Mouse (Mus musculus): ENCODE data around the gene Jmjd1c. TPM values are rescaled to one million over a fixed set of nuclear protein-coding genes. Genes with fewer than 3 reads are reported as not detected.

Jmjd1c gene
- polyA plus RNA-seq, 1 experiment from 2014 or later, result 28.8 TPM

- H3K9ac ChIP-seq (ENCODE audit: low read length), result no peak overlapping the region
- 77% methylated on average over 5 of the region's 5 CpGs for WGBS
- H3K4me2 ChIP-seq (replicated peaks; ENCODE audit: low read depth), result no peak overlapping the region
- H3K4me3 ChIP-seq (ENCODE audit: low read depth, low read length), result no peak overlapping the region
- no peak for TF ChIP-seq EP300 (optimal IDR thresholded peaks at IDR 0.05)
- no peak for TF ChIP-seq CTCF (IDR thresholded peaks at IDR 0.05; ENCODE audit: low read depth)
- peaks cover 9% of the 10 kb centered on the region; the same call in 1 of the 2 replicates for H3K4me1 ChIP-seq (replicated peaks; ENCODE audit: control insufficient read depth, insufficient read depth)
- H3K9me3 ChIP-seq (ENCODE audit: control insufficient read depth, low read length), result no peaks in the 10 kb centered on the region
- no peaks in the 10 kb centered on the region for H3K36me3 ChIP-seq (ENCODE audit: control insufficient read depth, insufficient read depth, low read length)
- H3K27ac ChIP-seq (replicated peaks), result no peak overlapping the region
- no peak for ATAC-seq (ENCODE audit: low FRiP score, low TSS enrichment)
- DNase-seq (ENCODE audit: low spot score), result no peak
- no peaks in the 10 kb centered on the region for H3K27me3 ChIP-seq (ENCODE audit: control insufficient read depth, insufficient read depth, low read length)
Observed at GRCm38 (mm10) chr10:67051466-67051865, 44.5 kb upstream of the Jmjd1c start.

DNA sequence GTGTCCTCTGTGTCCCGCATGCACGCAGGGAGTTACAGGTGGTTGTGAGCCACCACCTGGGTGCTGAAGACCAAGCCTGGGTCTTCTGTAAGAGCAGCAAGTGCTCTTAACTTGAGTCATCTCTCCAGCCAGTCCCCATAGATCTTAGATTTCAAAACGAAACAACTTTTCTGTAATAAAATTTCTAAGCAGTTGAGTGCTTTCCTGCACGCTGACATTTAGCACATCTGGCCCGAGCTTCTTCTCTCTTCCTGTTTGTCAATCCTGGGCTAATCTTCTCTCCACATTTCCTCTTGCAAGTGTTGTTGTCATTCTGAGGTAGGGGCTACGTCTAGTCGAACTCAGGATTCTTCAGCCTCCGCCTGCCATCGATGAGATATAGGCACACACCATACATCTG lies 43.5 kb upstream of the Jmjd1c start:
- no peak overlapping the region for H3K4me2 ChIP-seq (replicated peaks; ENCODE audit: low read depth)
- ATAC-seq (ENCODE audit: low FRiP score, low TSS enrichment) (no peak), DNase-seq (ENCODE audit: low spot score) (no peak)
- no peak overlapping the region for H3K9ac ChIP-seq (ENCODE audit: low read length)
- H3K4me1 ChIP-seq (replicated peaks; ENCODE audit: control insufficient read depth, insufficient read depth), result peaks cover 12% of the 10 kb centered on the region; the same call in 1 of the 2 replicates
- TF ChIP-seq CTCF (IDR thresholded peaks at IDR 0.05; ENCODE audit: low read depth), result no peak
- no peak for TF ChIP-seq EP300 (optimal IDR thresholded peaks at IDR 0.05)
- WGBS, result 49% methylated on average over 9 of the region's 9 CpGs
- no peak overlapping the region for H3K4me3 ChIP-seq (ENCODE audit: low read depth, low read length)
- H3K27ac ChIP-seq (replicated peaks), result peak overlapping the region; percentile 26; the same call in 1 of the 2 replicates
- H3K9me3 ChIP-seq (ENCODE audit: control insufficient read depth, low read length), result no peaks in the 10 kb centered on the region
- H3K36me3 ChIP-seq (ENCODE audit: control insufficient read depth, insufficient read depth, low read length), result no peaks in the 10 kb centered on the region
- H3K27me3 ChIP-seq (ENCODE audit: control insufficient read depth, insufficient read depth, low read length), result no peaks in the 10 kb centered on the region

DNA sequence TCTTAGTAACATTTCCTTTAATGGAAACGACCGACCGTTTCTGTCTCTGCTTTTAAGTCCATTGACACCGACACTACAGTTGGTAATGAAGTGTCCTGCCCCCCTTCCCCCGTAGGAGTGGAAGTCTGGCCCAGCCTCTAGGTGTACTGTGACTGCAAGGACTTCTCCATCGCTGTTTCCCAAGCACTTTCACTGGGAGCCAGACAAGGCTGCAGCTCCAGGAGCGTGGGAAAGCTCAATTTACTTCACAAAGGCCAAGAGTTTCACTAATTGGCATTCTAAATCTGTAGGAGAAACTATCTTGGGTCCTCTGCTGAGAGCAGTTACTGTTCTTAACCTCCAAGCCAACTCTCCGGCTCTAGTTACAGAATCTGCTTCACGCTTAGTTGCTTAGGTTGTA lies 42.5 kb upstream of the Jmjd1c start:
- no peak for TF ChIP-seq EP300 (optimal IDR thresholded peaks at IDR 0.05)
- no peak for TF ChIP-seq CTCF (IDR thresholded peaks at IDR 0.05; ENCODE audit: low read depth)
- Histone ChIP-seq H3K27ac (replicated peaks) (peak overlapping the region; percentile 78), H3K4me3 (ENCODE audit: low read depth, low read length) (no peak overlapping the region), H3K9ac (ENCODE audit: low read length) (peak overlapping the region; percentile 13; the same call in 1 of the 2 replicates), H3K36me3 (ENCODE audit: control insufficient read depth, insufficient read depth, low read length) (no peaks in the 10 kb centered on the region), H3K4me2 (replicated peaks; ENCODE audit: low read depth) (peak overlapping the region; percentile 17; the same call in 1 of the 2 replicates), H3K4me1 (replicated peaks; ENCODE audit: control insufficient read depth, insufficient read depth) (peaks cover 9% of the 10 kb centered on the region; the same call in 1 of the 2 replicates), H3K9me3 (ENCODE audit: control insufficient read depth, low read length) (no peaks in the 10 kb centered on the region), H3K27me3 (ENCODE audit: control insufficient read depth, insufficient read depth, low read length) (no peaks in the 10 kb centered on the region)
- WGBS, result 28% methylated on average over 9 of the region's 9 CpGs
- ATAC-seq (ENCODE audit: low FRiP score, low TSS enrichment), result peak; percentile 26; the same call in 1 of the 2 replicates
- no peak for DNase-seq (ENCODE audit: low spot score)

GRCm38 (mm10) chr10:67055867-67056856 lies 39.8 kb upstream of the Jmjd1c start:
- ATAC-seq (ENCODE audit: low FRiP score, low TSS enrichment) (peak; percentile 62), DNase-seq (ENCODE audit: low spot score) (peak; percentile 60)
- no peaks in the 10 kb centered on the region for H3K27me3 ChIP-seq (ENCODE audit: control insufficient read depth, insufficient read depth, low read length)
- WGBS, result 18% methylated on average over 17 of the region's 17 CpGs
- H3K4me3 ChIP-seq (ENCODE audit: low read depth, low read length), result no peak overlapping the region; the same call in 1 of the 2 replicates
- peak overlapping the region; percentile 25 for H3K4me2 ChIP-seq (replicated peaks; ENCODE audit: low read depth)
- peak; percentile 71 for TF ChIP-seq EP300 (optimal IDR thresholded peaks at IDR 0.05)
- no peak for TF ChIP-seq CTCF (IDR thresholded peaks at IDR 0.05; ENCODE audit: low read depth)
- peak overlapping the region; percentile 9; the same call in 1 of the 2 replicates for H3K9ac ChIP-seq (ENCODE audit: low read length)
- peak overlapping the region; percentile 94 for H3K27ac ChIP-seq (replicated peaks)
- peaks cover 9% of the 10 kb centered on the region; the same call in 1 of the 2 replicates for H3K4me1 ChIP-seq (replicated peaks; ENCODE audit: control insufficient read depth, insufficient read depth)
- no peaks in the 10 kb centered on the region for H3K36me3 ChIP-seq (ENCODE audit: control insufficient read depth, insufficient read depth, low read length)
- no peaks in the 10 kb centered on the region for H3K9me3 ChIP-seq (ENCODE audit: control insufficient read depth, low read length)

GRCm38 (mm10) chr10:67057208-67057607 lies 38.7 kb upstream of the Jmjd1c start:
- ATAC-seq (ENCODE audit: low FRiP score, low TSS enrichment) (no peak), DNase-seq (ENCODE audit: low spot score) (no peak)
- H3K27ac ChIP-seq (replicated peaks), result peak overlapping the region; percentile 31; the same call in 1 of the 2 replicates
- H3K27me3 ChIP-seq (ENCODE audit: control insufficient read depth, insufficient read depth, low read length), result no peaks in the 10 kb centered on the region
- H3K4me1 ChIP-seq (replicated peaks; ENCODE audit: control insufficient read depth, insufficient read depth), result peaks cover 9% of the 10 kb centered on the region; the same call in 1 of the 2 replicates
- no peak overlapping the region for H3K4me3 ChIP-seq (ENCODE audit: low read depth, low read length)
- no peak for TF ChIP-seq CTCF (IDR thresholded peaks at IDR 0.05; ENCODE audit: low read depth)
- no peak for TF ChIP-seq EP300 (optimal IDR thresholded peaks at IDR 0.05)
- no peaks in the 10 kb centered on the region for H3K36me3 ChIP-seq (ENCODE audit: control insufficient read depth, insufficient read depth, low read length)
- no peak overlapping the region for H3K4me2 ChIP-seq (replicated peaks; ENCODE audit: low read depth)
- no peak overlapping the region for H3K9ac ChIP-seq (ENCODE audit: low read length)
- H3K9me3 ChIP-seq (ENCODE audit: control insufficient read depth, low read length), result no peaks in the 10 kb centered on the region
